Mouse (Mus musculus) skeletal muscle tissue, postnatal 0 days (tissue): Measurements from ENCODE around the gene Rspry1. TPM values are rescaled to one million over a fixed set of nuclear protein-coding genes. Genes with fewer than 3 reads are reported as not detected.

Source experiments
- polyA plus RNA-seq: library from polyadenylated mRNA; unstranded; fragments of >200 nt; fragmentation: Nextera tagmentation; extraction: Ambion mirVana; gene quantifications from 2 replicates; pipeline ENCODE4 v1.2.1, GENCODE M21; 2015

Gene Rspry1
- 15.9 and 17.0 TPM in 2 replicates for polyA plus RNA-seq

DNA sequence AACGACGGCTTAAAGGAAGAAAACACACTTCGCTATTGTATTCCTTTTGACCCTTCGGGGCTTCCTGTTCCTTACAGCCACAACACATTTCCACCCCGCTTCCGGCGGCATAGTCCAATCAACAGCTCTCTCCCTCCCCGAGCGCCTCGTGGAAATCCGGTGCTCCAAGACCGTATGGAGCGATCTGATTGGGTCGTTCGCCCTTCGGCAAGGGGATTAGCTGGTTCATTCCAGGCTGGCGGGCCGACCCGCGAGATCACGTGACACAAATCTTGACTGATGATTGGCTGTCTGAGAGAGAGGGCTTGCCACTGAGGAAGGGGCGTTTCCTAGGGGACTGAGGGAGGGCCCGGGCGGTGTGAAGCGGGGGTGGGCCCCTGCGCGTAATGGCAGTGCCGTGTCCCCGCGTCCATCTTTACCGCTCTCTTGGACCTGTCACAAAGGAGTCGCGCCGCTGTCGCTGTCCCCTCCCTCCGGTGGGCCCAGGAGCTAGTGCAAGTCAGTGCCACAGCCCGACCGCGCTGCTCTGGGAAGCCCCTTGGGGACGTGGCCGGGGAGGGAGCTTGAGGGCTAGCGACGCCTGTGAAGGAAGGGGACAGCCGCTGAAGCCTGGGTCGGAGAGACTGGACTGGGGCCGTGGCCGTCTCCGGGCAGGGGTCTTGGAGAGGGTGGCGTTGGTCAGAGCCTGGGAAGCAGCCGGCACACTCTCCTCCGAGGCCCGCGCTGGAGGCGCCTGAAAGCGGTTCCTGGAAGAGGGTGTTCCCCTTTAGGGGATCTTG, at the start of gene Rspry1, which contains the start of gene Fam192a:
Gene Rspry1 (plus strand): TSS at position 331 of the 779 bp plus-strand sequence.
Gene Fam192a (minus strand): TSS at position 391 of the 779 bp plus-strand sequence.

DNA sequence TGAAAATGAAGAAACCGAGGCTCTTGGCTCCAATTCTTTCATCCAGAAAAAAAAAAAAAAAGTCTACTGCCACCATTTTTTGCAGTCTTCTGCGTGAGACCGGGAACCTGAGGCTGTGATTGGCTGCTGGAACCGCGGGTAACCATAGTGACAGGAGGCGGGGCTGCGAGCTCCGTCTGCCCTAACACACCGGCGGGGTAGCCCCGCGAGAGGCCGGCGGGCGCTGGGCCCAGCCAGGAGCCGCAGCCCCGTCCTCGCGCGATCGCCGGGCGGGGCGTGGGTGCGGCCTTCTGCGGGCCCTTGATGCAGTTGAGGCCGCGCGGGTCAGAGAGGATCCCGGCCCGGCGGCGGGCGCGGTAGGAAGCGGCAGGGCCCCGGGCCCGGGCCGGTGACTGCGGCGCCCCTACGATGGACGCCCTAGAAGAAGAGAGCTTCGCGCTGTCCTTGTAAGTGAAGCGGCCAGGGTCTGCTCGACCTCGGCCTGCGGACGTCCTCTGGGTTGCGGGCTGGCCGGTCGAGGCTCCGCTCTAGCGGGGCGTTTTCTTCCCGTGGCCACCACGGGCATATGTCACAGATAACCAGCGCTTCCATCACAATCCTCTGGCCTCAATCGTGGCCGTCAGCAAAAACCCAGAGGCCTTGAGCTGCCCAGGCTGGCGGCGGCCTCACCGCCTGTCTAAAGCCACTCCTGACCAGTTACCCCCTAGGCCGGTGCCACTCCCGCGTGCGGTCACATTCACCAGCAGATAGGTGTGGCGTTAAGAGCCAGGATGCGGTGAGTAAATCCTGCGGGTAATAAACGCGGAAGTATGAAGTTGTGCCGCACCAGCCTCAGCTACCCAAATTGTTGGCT, 64.9 kb downstream of the Rspry1 start, which contains the start of gene Arl2bp:
Gene Arl2bp (plus strand): TSS at position 145 of the 853 bp plus-strand sequence.

GRCm38 (mm10) chr8:94695994-94696384, 94.3 kb downstream of the Rspry1 start, which contains the start of gene Pllp:
Gene Pllp (minus strand): TSS chr8:94696278.

Other genes with a start within 250 kb of the Rspry1 start
- 84.0 and 92.7 TPM in 2 replicates for gene Herpud1, start 215.5 kb upstream of the Rspry1 start, polyA plus RNA-seq
- 0.54 and 1.3 TPM in 2 replicates for gene Nlrc5, start 167.6 kb upstream of the Rspry1 start, polyA plus RNA-seq
- gene Cpne2, start 68.9 kb upstream of the Rspry1 start, polyA plus RNA-seq: 11.8 and 12.9 TPM in 2 replicates
- 27.3 and 35.0 TPM in 2 replicates for gene Fam192a, start 60 bp downstream of the Rspry1 start, polyA plus RNA-seq
- 93.3 and 94.7 TPM in 2 replicates for gene Arl2bp, start 64.7 kb downstream of the Rspry1 start, polyA plus RNA-seq
- gene Pllp, start 94.3 kb downstream of the Rspry1 start, polyA plus RNA-seq: 2.8 and 3.1 TPM in 2 replicates
- gene Ccl22, start 143.7 kb downstream of the Rspry1 start, polyA plus RNA-seq: 0.07 TPM in 1 of 2 replicates, not detected in the other
- 1.5 and 1.9 TPM in 2 replicates for gene Cx3cl1, start 170.1 kb downstream of the Rspry1 start, polyA plus RNA-seq
- not detected in 2 replicates for gene Ccl17, start 208.5 kb downstream of the Rspry1 start, polyA plus RNA-seq
- gene Coq9, start 236.4 kb downstream of the Rspry1 start, polyA plus RNA-seq: 250 and 264 TPM in 2 replicates
- 45.3 and 46.2 TPM in 2 replicates for gene Ciapin1, start 236.4 kb downstream of the Rspry1 start, polyA plus RNA-seq